Mouse (Mus musculus) cerebellum, adult (tissue): Measurements from ENCODE around the gene Lrif1.
"Not testable (repeated sequence)": the region's sequence is repeated elsewhere in the genome, so short reads cannot be mapped to it uniquely, and the experiment has no call there.

Experiments used
- ATAC-seq: cut with Nextera tagmentation; 2 replicates; pipeline ENCODE4 v1.9.2; 2017; ENCODE audit warnings: mild to moderate bottlenecking, moderate library complexity, mixed read lengths; ENCODE audit not compliant: insufficient number of reproducible peaks, low FRiP score, low TSS enrichment

Gene Lrif1

GRCm38 (mm10) chr3:106684830-106685229 is at the start of gene Lrif1:
Gene Lrif1 (plus strand): TSS chr3:106684987.
- peak; percentile 99 for ATAC-seq

GRCm38 (mm10) chr3:106672811-106673210 is 12.0 kb upstream of the Lrif1 start:
- not testable (repeated sequence) for ATAC-seq

- ATAC-seq: no peak
Observed at GRCm38 (mm10) chr3:106685381-106685780, 594 bp downstream of the Lrif1 start.

- peak; percentile 98 for ATAC-seq
Observed at GRCm38 (mm10) chr3:106721397-106722027, 36.7 kb downstream of the Lrif1 start.

- peak; percentile 89 for ATAC-seq
Observed at GRCm38 (mm10) chr3:106722028-106722945, 37.5 kb downstream of the Lrif1 start.

- ATAC-seq: no peak
Observed at GRCm38 (mm10) chr3:106755898-106756297, 71.1 kb downstream of the Lrif1 start.

- no peak for ATAC-seq
Observed at GRCm38 (mm10) chr3:106771834-106772233, 87.0 kb downstream of the Lrif1 start.

- ATAC-seq: no peak
Observed at GRCm38 (mm10) chr3:106785130-106785529, 100.3 kb downstream of the Lrif1 start.
